Mouse (Mus musculus): Measurements from ENCODE around the gene Exoc3l2. TPM values are rescaled to one million over a fixed set of nuclear protein-coding genes. Genes with fewer than 3 reads are reported as not detected.

Exoc3l2 gene
- polyA plus RNA-seq, 1 experiment from 2014 or later, result 0.76 TPM

Other genes starting within 250 kb of the Exoc3l2 start
- 37.4 and 43.9 TPM in 2 replicates for gene Opa3, start 235.0 kb upstream of the Exoc3l2 start, polyA plus RNA-seq (2014; fragmentation: Nextera tagmentation; extraction: Ambion mirVana)
- 78.5 and 79.2 TPM in 2 replicates for gene Vasp, start 191.5 kb upstream of the Exoc3l2 start, polyA plus RNA-seq (2014; fragmentation: Nextera tagmentation; extraction: Ambion mirVana)
- gene Ppm1n, start 183.3 kb upstream of the Exoc3l2 start, polyA plus RNA-seq (2014; fragmentation: Nextera tagmentation; extraction: Ambion mirVana), result 0.14 and 0.31 TPM in 2 replicates
- 12.2 and 14.3 TPM in 2 replicates for gene Rtn2, start 180.7 kb upstream of the Exoc3l2 start, polyA plus RNA-seq (2014; fragmentation: Nextera tagmentation; extraction: Ambion mirVana)
- 0.08 and 0.49 TPM in 2 replicates for gene Fosb, start 153.3 kb upstream of the Exoc3l2 start, polyA plus RNA-seq (2014; fragmentation: Nextera tagmentation; extraction: Ambion mirVana)
- gene Ercc1, start 118.6 kb upstream of the Exoc3l2 start, polyA plus RNA-seq (2014; fragmentation: Nextera tagmentation; extraction: Ambion mirVana), result 71.8 and 82.9 TPM in 2 replicates
- 23.9 and 25.8 TPM in 2 replicates for gene Cd3eap, start 103.8 kb upstream of the Exoc3l2 start, polyA plus RNA-seq (2014; fragmentation: Nextera tagmentation; extraction: Ambion mirVana)
- gene Ppp1r13l, start 103.6 kb upstream of the Exoc3l2 start, polyA plus RNA-seq (2014; fragmentation: Nextera tagmentation; extraction: Ambion mirVana), result 4.4 and 4.9 TPM in 2 replicates
- gene Ercc2, start 81.3 kb upstream of the Exoc3l2 start, polyA plus RNA-seq (2014; fragmentation: Nextera tagmentation; extraction: Ambion mirVana), result 11.3 and 13.3 TPM in 2 replicates
- gene Klc3, start 59.2 kb upstream of the Exoc3l2 start, polyA plus RNA-seq (2014; fragmentation: Nextera tagmentation; extraction: Ambion mirVana), result 2.4 and 3.4 TPM in 2 replicates
- gene Ckm, start 58.6 kb upstream of the Exoc3l2 start, polyA plus RNA-seq (2014; fragmentation: Nextera tagmentation; extraction: Ambion mirVana), result 0.60 and 1.1 TPM in 2 replicates
- 7.5 and 8.5 TPM in 2 replicates for gene Mark4, start 4.5 kb upstream of the Exoc3l2 start, polyA plus RNA-seq (2014; fragmentation: Nextera tagmentation; extraction: Ambion mirVana)
- gene Bloc1s3, start 45.0 kb downstream of the Exoc3l2 start, polyA plus RNA-seq (2014; fragmentation: Nextera tagmentation; extraction: Ambion mirVana), result 0.93 and 1.2 TPM in 2 replicates
- gene Trappc6a, start 45.1 kb downstream of the Exoc3l2 start, polyA plus RNA-seq (2014; fragmentation: Nextera tagmentation; extraction: Ambion mirVana), result 113 TPM in 2 replicates
- 0.09 and 0.27 TPM in 2 replicates for gene Nkpd1, start 54.5 kb downstream of the Exoc3l2 start, polyA plus RNA-seq (2014; fragmentation: Nextera tagmentation; extraction: Ambion mirVana)
- 4.4 and 6.0 TPM in 2 replicates for gene Ppp1r37, start 99.7 kb downstream of the Exoc3l2 start, polyA plus RNA-seq (2014; fragmentation: Nextera tagmentation; extraction: Ambion mirVana)
- gene Zfp296, start 114.0 kb downstream of the Exoc3l2 start, polyA plus RNA-seq (2014; fragmentation: Nextera tagmentation; extraction: Ambion mirVana), result 1.1 and 1.4 TPM in 2 replicates
- gene Gemin7, start 114.3 kb downstream of the Exoc3l2 start, polyA plus RNA-seq (2014; fragmentation: Nextera tagmentation; extraction: Ambion mirVana), result 176 and 180 TPM in 2 replicates
- 41.4 and 46.4 TPM in 2 replicates for gene Clasrp, start 141.2 kb downstream of the Exoc3l2 start, polyA plus RNA-seq (2014; fragmentation: Nextera tagmentation; extraction: Ambion mirVana)
- gene Relb, start 166.1 kb downstream of the Exoc3l2 start, polyA plus RNA-seq (2014; fragmentation: Nextera tagmentation; extraction: Ambion mirVana), result 9.4 and 9.5 TPM in 2 replicates
- 75.2 and 84.6 TPM in 2 replicates for gene Clptm1, start 201.7 kb downstream of the Exoc3l2 start, polyA plus RNA-seq (2014; fragmentation: Nextera tagmentation; extraction: Ambion mirVana)
- 11.5 and 13.7 TPM in 2 replicates for gene Apoc2, start 214.6 kb downstream of the Exoc3l2 start, polyA plus RNA-seq (2014; fragmentation: Nextera tagmentation; extraction: Ambion mirVana)
- gene Gm44805, start 218.1 kb downstream of the Exoc3l2 start, polyA plus RNA-seq (2014; fragmentation: Nextera tagmentation; extraction: Ambion mirVana), result not detected in 2 replicates
- 0.17 TPM in 1 of 2 replicates, not detected in the other for gene Apoc4, start 218.1 kb downstream of the Exoc3l2 start, polyA plus RNA-seq (2014; fragmentation: Nextera tagmentation; extraction: Ambion mirVana)
- gene Apoc1, start 229.3 kb downstream of the Exoc3l2 start, polyA plus RNA-seq (2014; fragmentation: Nextera tagmentation; extraction: Ambion mirVana), result 8.3 and 9.1 TPM in 2 replicates
- gene Apoe, start 235.9 kb downstream of the Exoc3l2 start, polyA plus RNA-seq (2014; fragmentation: Nextera tagmentation; extraction: Ambion mirVana), result 227 and 233 TPM in 2 replicates